Mouse (Mus musculus): ENCODE measurements at regions not wholly inside any gene's neighbourhood (a gene's known extent, or its start where the extent isn't known, plus 50 kb on each side); places are given as distances from the start of the nearest gene placed in this dataset.

DNA sequence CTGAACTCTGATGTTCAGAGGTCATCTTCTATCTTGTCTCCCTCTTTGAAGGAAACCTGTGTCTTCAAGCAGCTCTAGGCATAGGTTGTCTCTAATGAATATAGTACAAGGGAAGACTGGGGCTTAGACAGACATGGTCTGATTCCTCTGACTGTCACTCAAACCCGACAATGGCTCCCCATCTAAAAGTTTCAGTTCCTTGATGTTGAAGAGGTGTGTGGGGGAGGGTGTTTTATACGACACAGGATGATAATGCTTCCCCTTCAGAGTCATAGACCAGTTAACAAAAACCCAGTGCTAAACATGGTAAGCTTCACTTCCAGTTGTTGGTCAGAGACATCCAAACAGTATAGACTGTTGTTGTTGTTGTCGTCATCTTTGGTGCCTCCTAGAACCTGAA, 195.3 kb upstream of the Map3k1 start:
- no peak for TF ChIP-seq POLR2A (IDR thresholded peaks at IDR 0.05; ENCODE audit: low read depth, low read length)
- TF ChIP-seq CTCF (IDR thresholded peaks at IDR 0.05; ENCODE audit: extremely low read depth, insufficient read depth, insufficient read length, insufficient replicate concordance): no peak

Measured in spleen, adult 2 months (tissue).